Mouse (Mus musculus) liver, adult 2 months (tissue): ENCODE data around the gene Uck2.
A peak's percentile ranks its signal among the peaks of the same experiment; 100 is the strongest.

ENCODE experiments used
- CTCF ChIP-seq: fragments of 200-500 bp; IDR thresholded peaks from 2 replicates; pipeline ENCODE4 v1.5.1; 2011; ENCODE audit warnings: low read depth, low read length, control low read depth
- POLR2A ChIP-seq: fragments of 200-500 bp; IDR thresholded peaks from 2 replicates; pipeline ENCODE4 v1.6.1; 2011; ENCODE audit warnings: low read length, control low read depth; ENCODE audit not compliant: insufficient read depth; ENCODE audit errors: extremely low read depth

DNA sequence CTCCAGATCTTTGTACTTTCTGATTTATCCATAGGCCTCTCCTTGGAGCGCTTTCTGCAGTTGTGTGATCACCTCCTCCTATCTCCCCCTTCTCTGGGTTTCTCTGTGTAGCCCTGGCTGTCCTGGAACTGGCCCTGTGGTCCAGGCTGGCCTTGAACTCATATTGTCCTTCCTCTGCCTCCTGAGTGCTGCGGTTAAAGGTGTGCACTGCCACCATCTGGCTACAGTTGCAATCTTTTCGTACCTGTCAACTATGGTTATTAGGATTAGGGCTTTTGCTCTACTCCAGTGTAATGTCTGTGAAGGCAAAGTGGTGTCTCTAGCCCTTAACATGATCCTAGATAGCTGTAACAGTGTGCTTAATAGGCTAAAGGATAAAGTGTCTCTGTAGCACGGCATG lies 28.1 kb upstream of the Uck2 start:
- 0 out of 2 replicates have a peak, but pooled peaks have one; percentile 29 for TF ChIP-seq CTCF
- no peak for TF ChIP-seq POLR2A
